Mouse (Mus musculus): ENCODE results near the gene Myo9b. TPM values are rescaled to one million over a fixed set of nuclear protein-coding genes. Genes with fewer than 3 reads are reported as not detected.

Myo9b gene
- polyA plus RNA-seq, 1 experiment from 2014 or later, result 23.9 TPM

- Histone ChIP-seq H3K4me3 (replicated peaks; ENCODE audit: low read length) (no peak overlapping the region), H3K4me1 (replicated peaks; ENCODE audit: control insufficient read depth, insufficient read depth, low read length) (peaks cover 15% of the 10 kb centered on the region), H3K27me3 (replicated peaks; ENCODE audit: control insufficient read depth, insufficient read depth, low read length) (peaks cover 6% of the 10 kb centered on the region; the same call in 1 of the 2 replicates), H3K9ac (replicated peaks; ENCODE audit: low read depth, low read length) (no peak overlapping the region), H3K4me2 (ENCODE audit: low read length) (no peak overlapping the region), H3K9me3 (ENCODE audit: control insufficient read depth, low read length) (no peaks in the 10 kb centered on the region), H3K27ac (ENCODE audit: low read length) (no peak overlapping the region), H3K36me3 (ENCODE audit: control insufficient read depth, insufficient read depth) (no peaks in the 10 kb centered on the region)
- no peak for ATAC-seq
- 73% methylated on average over 12 of the region's 12 CpGs for WGBS
These were observed 112.8 kb downstream of the Myo9b start for GRCm38 (mm10) chr8:71385212-71385835.

GRCm38 (mm10) chr8:71388267-71388666 lies 115.8 kb downstream of the Myo9b start:
- H3K4me1 ChIP-seq (replicated peaks; ENCODE audit: control insufficient read depth, insufficient read depth, low read length), result no peaks in the 10 kb centered on the region
- no peak overlapping the region for H3K4me3 ChIP-seq (replicated peaks; ENCODE audit: low read length)
- no peak for ATAC-seq
- H3K9me3 ChIP-seq (ENCODE audit: control insufficient read depth, low read length), result no peaks in the 10 kb centered on the region
- H3K9ac ChIP-seq (replicated peaks; ENCODE audit: low read depth, low read length), result no peak overlapping the region
- no peaks in the 10 kb centered on the region for H3K36me3 ChIP-seq (ENCODE audit: control insufficient read depth, insufficient read depth)
- H3K27ac ChIP-seq (ENCODE audit: low read length), result no peak overlapping the region
- 74% methylated on average over 1 of the region's 1 CpGs for WGBS
- H3K27me3 ChIP-seq (replicated peaks; ENCODE audit: control insufficient read depth, insufficient read depth, low read length), result no peaks in the 10 kb centered on the region
- H3K4me2 ChIP-seq (ENCODE audit: low read length), result no peak overlapping the region

GRCm38 (mm10) chr8:71391696-71392095 lies 119.2 kb downstream of the Myo9b start:
- 89% methylated on average over 2 of the region's 2 CpGs for WGBS
- Histone ChIP-seq H3K27me3 (replicated peaks; ENCODE audit: control insufficient read depth, insufficient read depth, low read length) (no peaks in the 10 kb centered on the region), H3K4me2 (ENCODE audit: low read length) (no peak overlapping the region), H3K4me3 (replicated peaks; ENCODE audit: low read length) (no peak overlapping the region), H3K36me3 (ENCODE audit: control insufficient read depth, insufficient read depth) (no peaks in the 10 kb centered on the region), H3K27ac (ENCODE audit: low read length) (no peak overlapping the region), H3K9me3 (ENCODE audit: control insufficient read depth, low read length) (no peaks in the 10 kb centered on the region), H3K4me1 (replicated peaks; ENCODE audit: control insufficient read depth, insufficient read depth, low read length) (peaks cover 4% of the 10 kb centered on the region), H3K9ac (replicated peaks; ENCODE audit: low read depth, low read length) (no peak overlapping the region)
- no peak for ATAC-seq

GRCm38 (mm10) chr8:71392391-71392790 lies 119.9 kb downstream of the Myo9b start:
- no peak overlapping the region for H3K4me2 ChIP-seq (ENCODE audit: low read length)
- H3K27ac ChIP-seq (ENCODE audit: low read length), result no peak overlapping the region
- no peaks in the 10 kb centered on the region for H3K9me3 ChIP-seq (ENCODE audit: control insufficient read depth, low read length)
- WGBS, result 79% methylated on average over 5 of the region's 5 CpGs
- no peaks in the 10 kb centered on the region for H3K27me3 ChIP-seq (replicated peaks; ENCODE audit: control insufficient read depth, insufficient read depth, low read length)
- ATAC-seq, result no peak
- H3K36me3 ChIP-seq (ENCODE audit: control insufficient read depth, insufficient read depth), result no peaks in the 10 kb centered on the region
- no peak overlapping the region for H3K4me3 ChIP-seq (replicated peaks; ENCODE audit: low read length)
- H3K4me1 ChIP-seq (replicated peaks; ENCODE audit: control insufficient read depth, insufficient read depth, low read length), result peaks cover 6% of the 10 kb centered on the region
- H3K9ac ChIP-seq (replicated peaks; ENCODE audit: low read depth, low read length), result no peak overlapping the region

GRCm38 (mm10) chr8:71392871-71393270 lies 120.4 kb downstream of the Myo9b start:
- ATAC-seq, result no peak
- Histone ChIP-seq H3K27me3 (replicated peaks; ENCODE audit: control insufficient read depth, insufficient read depth, low read length) (no peaks in the 10 kb centered on the region), H3K4me2 (ENCODE audit: low read length) (no peak overlapping the region), H3K36me3 (ENCODE audit: control insufficient read depth, insufficient read depth) (no peaks in the 10 kb centered on the region), H3K9me3 (ENCODE audit: control insufficient read depth, low read length) (no peaks in the 10 kb centered on the region), H3K4me1 (replicated peaks; ENCODE audit: control insufficient read depth, insufficient read depth, low read length) (peaks cover 11% of the 10 kb centered on the region), H3K27ac (ENCODE audit: low read length) (no peak overlapping the region), H3K9ac (replicated peaks; ENCODE audit: low read depth, low read length) (no peak overlapping the region), H3K4me3 (replicated peaks; ENCODE audit: low read length) (no peak overlapping the region)
- 3% methylated on average over 3 of the region's 3 CpGs for WGBS

GRCm38 (mm10) chr8:71394481-71394880 lies 122.0 kb downstream of the Myo9b start:
- Histone ChIP-seq H3K4me1 (replicated peaks; ENCODE audit: control insufficient read depth, insufficient read depth, low read length) (peaks cover 11% of the 10 kb centered on the region), H3K36me3 (ENCODE audit: control insufficient read depth, insufficient read depth) (no peaks in the 10 kb centered on the region), H3K27ac (ENCODE audit: low read length) (no peak overlapping the region), H3K4me3 (replicated peaks; ENCODE audit: low read length) (no peak overlapping the region), H3K4me2 (ENCODE audit: low read length) (no peak overlapping the region), H3K9ac (replicated peaks; ENCODE audit: low read depth, low read length) (no peak overlapping the region), H3K9me3 (ENCODE audit: control insufficient read depth, low read length) (no peaks in the 10 kb centered on the region), H3K27me3 (replicated peaks; ENCODE audit: control insufficient read depth, insufficient read depth, low read length) (no peaks in the 10 kb centered on the region)
- no peak for ATAC-seq
- 77% methylated on average over 7 of the region's 7 CpGs for WGBS

GRCm38 (mm10) chr8:71395071-71395470 lies 122.6 kb downstream of the Myo9b start:
- 87% methylated on average over 10 of the region's 10 CpGs for WGBS
- no peak for ATAC-seq
- Histone ChIP-seq H3K9ac (replicated peaks; ENCODE audit: low read depth, low read length) (no peak overlapping the region), H3K4me1 (replicated peaks; ENCODE audit: control insufficient read depth, insufficient read depth, low read length) (peaks cover 11% of the 10 kb centered on the region), H3K4me3 (replicated peaks; ENCODE audit: low read length) (no peak overlapping the region), H3K27ac (ENCODE audit: low read length) (no peak overlapping the region), H3K27me3 (replicated peaks; ENCODE audit: control insufficient read depth, insufficient read depth, low read length) (no peaks in the 10 kb centered on the region), H3K9me3 (ENCODE audit: control insufficient read depth, low read length) (no peaks in the 10 kb centered on the region), H3K4me2 (ENCODE audit: low read length) (no peak overlapping the region), H3K36me3 (ENCODE audit: control insufficient read depth, insufficient read depth) (no peaks in the 10 kb centered on the region)

GRCm38 (mm10) chr8:71395629-71396028 lies 123.1 kb downstream of the Myo9b start, which contains the start of gene Ushbp1:
Gene Ushbp1 (minus strand): TSS chr8:71395802.
- ATAC-seq, result no peak
- H3K9ac ChIP-seq (replicated peaks; ENCODE audit: low read depth, low read length), result no peak within 1 kb of the TSS
- no peaks in the 10 kb centered on the region for H3K36me3 ChIP-seq (ENCODE audit: control insufficient read depth, insufficient read depth)
- H3K9me3 ChIP-seq (ENCODE audit: control insufficient read depth, low read length), result no peaks in the 10 kb centered on the region
- 85% methylated on average over 9 of the region's 9 CpGs for WGBS
- peaks cover 11% of the 10 kb centered on the region for H3K4me1 ChIP-seq (replicated peaks; ENCODE audit: control insufficient read depth, insufficient read depth, low read length)
- peak within 1 kb of the TSS; percentile 62 for H3K27ac ChIP-seq (ENCODE audit: low read length)
- H3K27me3 ChIP-seq (replicated peaks; ENCODE audit: control insufficient read depth, insufficient read depth, low read length), result no peaks in the 10 kb centered on the region
- peak within 1 kb of the TSS; percentile 55 for H3K4me3 ChIP-seq (replicated peaks; ENCODE audit: low read length)
- H3K4me2 ChIP-seq (ENCODE audit: low read length), result peak within 1 kb of the TSS; percentile 47

- H3K4me1 ChIP-seq (replicated peaks; ENCODE audit: control insufficient read depth, insufficient read depth, low read length), result peaks cover 11% of the 10 kb centered on the region
- ATAC-seq, result peak; percentile 99
- H3K27ac ChIP-seq (ENCODE audit: low read length), result peak within 1 kb of the TSS; percentile 62
- H3K9me3 ChIP-seq (ENCODE audit: control insufficient read depth, low read length), result no peaks in the 10 kb centered on the region
- peak within 1 kb of the TSS; percentile 55 for H3K4me3 ChIP-seq (replicated peaks; ENCODE audit: low read length)
- under 1% methylated on average over 34 of the region's 34 CpGs for WGBS
- H3K4me2 ChIP-seq (ENCODE audit: low read length), result peak within 1 kb of the TSS; percentile 64
- H3K27me3 ChIP-seq (replicated peaks; ENCODE audit: control insufficient read depth, insufficient read depth, low read length), result no peaks in the 10 kb centered on the region
- no peaks in the 10 kb centered on the region for H3K36me3 ChIP-seq (ENCODE audit: control insufficient read depth, insufficient read depth)
- H3K9ac ChIP-seq (replicated peaks; ENCODE audit: low read depth, low read length), result peak within 1 kb of the TSS; percentile 76
These were observed 124.3 kb downstream of the Myo9b start, which contains the start of gene Babam1 for GRCm38 (mm10) chr8:71396639-71397305. Gene Babam1 (plus strand): TSS chr8:71396861.

All from forebrain, embryonic 16.5 days (tissue).